Mouse (Mus musculus): Measurements from ENCODE around the gene St6galnac4. TPM values are rescaled to one million over a fixed set of nuclear protein-coding genes. Genes with fewer than 3 reads are reported as not detected.
A peak's percentile ranks its signal among the peaks of the same experiment; 100 is the strongest.

Gene St6galnac4
- total and polyA plus RNA-seq, 2 experiments from 2014 or later, result 31.3 to 35.5 TPM

DNA sequence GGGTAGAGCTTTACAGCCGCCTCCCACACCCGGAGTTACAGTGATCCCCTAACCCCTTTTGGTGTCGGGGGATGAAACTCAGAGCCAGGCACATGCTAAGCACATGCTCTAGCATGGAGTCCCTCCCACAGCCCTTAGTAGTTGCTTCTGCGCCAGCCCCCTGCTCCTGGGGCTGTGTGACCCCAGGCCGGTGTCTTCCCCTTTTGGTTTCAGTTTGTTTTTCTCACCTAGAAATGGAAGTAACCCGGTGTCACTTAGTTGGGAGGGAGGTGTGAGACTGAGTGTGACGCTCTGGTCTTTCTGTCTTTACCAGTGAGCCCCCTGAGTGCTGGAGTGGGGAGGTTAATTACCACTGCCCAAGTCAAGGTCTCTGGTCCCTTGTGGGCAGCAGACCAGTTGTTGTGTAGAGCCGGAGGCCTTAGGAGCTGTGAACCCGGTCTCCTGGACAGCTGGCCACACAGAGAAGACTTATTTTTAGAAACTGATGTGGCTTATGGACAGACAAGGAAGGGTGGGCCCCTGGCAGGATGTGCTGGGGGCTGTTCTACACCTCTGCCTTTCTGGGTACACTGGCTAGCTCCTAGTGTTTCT lies 931 bp downstream of the St6galnac4 start:
- H3K27me3 ChIP-seq (ENCODE audit: insufficient read depth, low read length), result no peaks in the 10 kb centered on the region
- H3K4me2 ChIP-seq (ENCODE audit: low read depth), result peak overlapping the region; percentile 65
- no peak for ATAC-seq
- DNase-seq, result no peak
- peaks cover 10% of the 10 kb centered on the region for H3K4me1 ChIP-seq (ENCODE audit: insufficient read depth)
- no peaks in the 10 kb centered on the region for H3K36me3 ChIP-seq (ENCODE audit: insufficient read depth)
- no peak overlapping the region for H3K27ac ChIP-seq (ENCODE audit: low read depth, low read length)
- H3K9ac ChIP-seq, result peak overlapping the region; percentile 72
- H3K4me3 ChIP-seq (ENCODE audit: low read depth, low read length), result peak overlapping the region; percentile 62
- H3K9me3 ChIP-seq (ENCODE audit: low read length), result no peaks in the 10 kb centered on the region
- no peak for TF ChIP-seq CTCF (IDR thresholded peaks at IDR 0.05; ENCODE audit: low read depth)
- WGBS, result 52% methylated on average over 9 of the region's 9 CpGs

DNA sequence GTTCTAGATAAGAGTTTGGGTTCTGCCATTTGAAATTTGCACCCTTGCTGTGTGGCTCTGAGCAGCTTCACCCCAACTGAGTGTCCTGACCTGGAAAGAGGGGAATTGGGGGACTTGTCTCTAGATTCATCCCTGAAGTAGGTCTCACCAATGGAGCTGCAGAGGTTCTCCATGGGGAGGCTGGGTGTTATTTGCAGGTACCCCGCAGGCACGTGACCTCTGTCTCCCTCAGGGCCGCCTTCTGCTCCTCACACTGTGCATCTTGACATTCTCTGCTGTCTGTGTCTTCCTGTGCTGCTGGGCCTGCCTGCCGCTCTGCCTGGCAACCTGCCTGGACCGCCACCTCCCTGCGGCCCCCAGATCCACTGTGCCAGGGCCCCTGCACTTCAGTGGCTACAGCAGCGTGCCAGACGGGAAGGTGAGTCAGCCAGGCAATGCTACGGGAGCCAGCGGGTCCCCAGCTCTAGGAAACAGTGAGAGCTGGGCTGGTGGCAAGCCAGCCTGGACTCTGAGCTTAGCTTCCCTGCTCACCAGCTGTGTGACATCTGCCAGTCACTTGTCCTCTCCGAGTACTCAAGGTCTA lies 2.4 kb downstream of the St6galnac4 start:
- TF ChIP-seq CTCF (IDR thresholded peaks at IDR 0.05; ENCODE audit: low read depth), result no peak
- Histone ChIP-seq H3K36me3 (ENCODE audit: insufficient read depth) (0 out of 2 replicates have a peak, but pooled peaks cover 6% of the 10 kb centered on the region), H3K4me3 (ENCODE audit: low read depth, low read length) (no peak overlapping the region), H3K27me3 (ENCODE audit: insufficient read depth, low read length) (no peaks in the 10 kb centered on the region), H3K27ac (ENCODE audit: low read depth, low read length) (no peak overlapping the region), H3K4me1 (ENCODE audit: insufficient read depth) (peaks cover 9% of the 10 kb centered on the region), H3K4me2 (ENCODE audit: low read depth) (no peak overlapping the region), H3K9ac (peak overlapping the region; percentile 6; the same call in 1 of the 2 replicates), H3K9me3 (ENCODE audit: low read length) (no peaks in the 10 kb centered on the region)
- ATAC-seq, result no peak
- DNase-seq, result no peak
- 61% methylated on average over 11 of the region's 11 CpGs for WGBS

DNA sequence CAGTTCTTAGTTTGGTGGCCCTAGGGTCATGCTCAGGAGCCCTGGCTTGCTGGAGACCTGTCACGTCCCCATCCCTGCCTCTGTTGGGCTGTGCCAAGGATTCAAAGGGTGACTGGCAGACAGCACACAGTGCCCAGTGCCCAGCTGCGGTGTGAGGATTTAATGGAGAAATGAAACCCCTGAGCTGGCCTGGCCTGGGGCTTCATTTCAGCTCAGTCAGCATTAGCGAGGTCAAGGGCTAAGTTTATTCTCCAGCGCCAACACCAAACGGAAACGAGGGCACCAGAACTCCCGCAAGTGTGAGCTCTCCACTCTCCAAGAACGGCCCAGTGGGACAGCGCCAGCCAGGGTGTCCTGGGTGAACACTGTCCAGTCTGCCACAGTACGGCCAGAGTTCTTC lies 3.3 kb downstream of the St6galnac4 start:
- no peak overlapping the region for H3K4me3 ChIP-seq (ENCODE audit: low read depth, low read length)
- 79% methylated on average over 10 of the region's 10 CpGs for whole genome bisulfite sequencing
- H3K9me3 ChIP-seq (ENCODE audit: low read length), result no peaks in the 10 kb centered on the region
- H3K4me2 ChIP-seq (ENCODE audit: low read depth), result no peak overlapping the region
- no peak for ATAC-seq
- DNase-seq, result no peak
- H3K27ac ChIP-seq (ENCODE audit: low read depth, low read length), result no peak overlapping the region
- H3K9ac ChIP-seq, result no peak overlapping the region
- no peak for TF ChIP-seq CTCF (IDR thresholded peaks at IDR 0.05; ENCODE audit: low read depth)
- peaks cover 11% of the 10 kb centered on the region; the same call in 1 of the 2 replicates for H3K36me3 ChIP-seq (ENCODE audit: insufficient read depth)
- peaks cover 9% of the 10 kb centered on the region for H3K4me1 ChIP-seq (ENCODE audit: insufficient read depth)
- no peaks in the 10 kb centered on the region for H3K27me3 ChIP-seq (ENCODE audit: insufficient read depth, low read length)

DNA sequence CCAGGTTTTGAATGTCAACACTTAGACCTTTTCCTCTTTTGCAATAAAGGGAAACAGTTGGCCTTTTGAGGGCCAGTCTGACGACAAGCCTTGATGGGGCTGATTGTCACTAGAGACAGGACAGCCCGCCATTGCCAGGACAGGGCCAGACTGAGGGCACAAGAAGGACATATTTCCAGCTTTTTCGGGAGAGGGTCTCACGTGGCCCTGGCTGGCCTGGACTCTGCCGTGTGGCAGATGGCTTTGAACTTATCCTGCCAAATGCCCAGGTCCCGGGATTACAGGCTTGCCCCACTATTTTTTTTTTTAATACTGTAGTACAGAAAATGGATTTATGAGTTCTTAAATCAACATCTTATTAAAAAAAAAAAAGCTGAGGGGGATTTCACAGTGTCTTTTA lies 4.4 kb downstream of the St6galnac4 start:
- WGBS, result 68% methylated on average over 6 of the region's 6 CpGs
- no peak for ATAC-seq
- H3K4me1 ChIP-seq (ENCODE audit: insufficient read depth), result peaks cover 9% of the 10 kb centered on the region
- no peak overlapping the region for H3K4me3 ChIP-seq (ENCODE audit: low read depth, low read length)
- no peaks in the 10 kb centered on the region for H3K27me3 ChIP-seq (ENCODE audit: insufficient read depth, low read length)
- no peak overlapping the region for H3K9ac ChIP-seq
- no peak overlapping the region for H3K27ac ChIP-seq (ENCODE audit: low read depth, low read length)
- DNase-seq, result no peak
- H3K4me2 ChIP-seq (ENCODE audit: low read depth), result no peak overlapping the region
- no peaks in the 10 kb centered on the region for H3K9me3 ChIP-seq (ENCODE audit: low read length)
- H3K36me3 ChIP-seq (ENCODE audit: insufficient read depth), result peaks cover 15% of the 10 kb centered on the region; the same call in 1 of the 2 replicates
- no peak for TF ChIP-seq CTCF (IDR thresholded peaks at IDR 0.05; ENCODE audit: low read depth)

DNA sequence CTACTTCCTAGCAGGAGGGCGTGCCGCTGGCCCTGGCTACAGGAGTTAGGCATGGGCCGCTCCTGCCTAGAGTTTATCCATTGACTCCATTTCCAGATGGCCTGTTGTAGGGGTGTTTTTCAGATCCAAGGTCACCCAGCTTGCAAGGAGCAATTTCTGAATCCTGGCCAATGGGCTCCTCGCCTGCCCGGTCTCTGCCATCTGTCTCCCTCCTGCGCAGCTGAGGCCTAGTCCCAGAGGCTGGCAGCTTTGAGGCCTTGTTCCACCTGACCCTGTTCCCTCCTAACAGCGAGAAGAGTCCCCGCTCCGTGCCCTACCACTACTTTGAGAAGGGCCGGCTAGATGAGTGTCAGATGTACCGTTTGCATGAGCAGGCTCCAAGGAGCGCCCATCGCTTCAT lies 9.8 kb downstream of the St6galnac4 start:
- no peak overlapping the region for H3K27ac ChIP-seq (ENCODE audit: low read depth, low read length)
- no peaks in the 10 kb centered on the region for H3K27me3 ChIP-seq (ENCODE audit: insufficient read depth, low read length)
- H3K9ac ChIP-seq, result no peak overlapping the region
- ATAC-seq, result no peak
- 67% methylated on average over 13 of the region's 13 CpGs for WGBS
- TF ChIP-seq CTCF (IDR thresholded peaks at IDR 0.05; ENCODE audit: low read depth), result no peak
- H3K36me3 ChIP-seq (ENCODE audit: insufficient read depth), result peaks cover 20% of the 10 kb centered on the region
- H3K9me3 ChIP-seq (ENCODE audit: low read length), result no peaks in the 10 kb centered on the region
- DNase-seq, result no peak
- H3K4me2 ChIP-seq (ENCODE audit: low read depth), result no peak overlapping the region
- no peak overlapping the region for H3K4me3 ChIP-seq (ENCODE audit: low read depth, low read length)
- no peaks in the 10 kb centered on the region for H3K4me1 ChIP-seq (ENCODE audit: insufficient read depth)

DNA sequence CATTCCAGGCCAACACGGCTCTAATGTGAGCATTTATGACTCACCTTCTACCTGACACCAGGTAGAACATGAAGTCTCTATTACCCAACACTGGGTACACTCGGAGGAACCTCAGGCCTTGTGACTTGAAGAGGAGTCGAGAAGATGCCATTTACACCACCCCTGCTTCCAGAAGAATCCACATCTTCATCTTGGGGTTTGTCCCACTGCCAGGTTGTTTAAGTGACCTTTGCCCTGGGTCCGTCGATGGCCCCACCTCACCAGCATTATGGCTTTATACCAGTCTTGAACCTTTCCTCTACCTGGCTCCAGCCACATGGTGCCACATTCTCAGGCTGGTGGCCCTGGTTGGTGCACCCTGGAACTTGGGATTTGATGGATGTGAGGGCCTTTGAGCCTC lies 10.4 kb downstream of the St6galnac4 start:
- 94% methylated on average over 5 of the region's 5 CpGs for WGBS
- no peak overlapping the region for H3K4me3 ChIP-seq (ENCODE audit: low read depth, low read length)
- no peak overlapping the region for H3K4me2 ChIP-seq (ENCODE audit: low read depth)
- no peak overlapping the region for H3K27ac ChIP-seq (ENCODE audit: low read depth, low read length)
- H3K4me1 ChIP-seq (ENCODE audit: insufficient read depth), result no peaks in the 10 kb centered on the region
- ATAC-seq (no peak), DNase-seq (no peak)
- peaks cover 20% of the 10 kb centered on the region for H3K36me3 ChIP-seq (ENCODE audit: insufficient read depth)
- no peak overlapping the region for H3K9ac ChIP-seq
- TF ChIP-seq CTCF (IDR thresholded peaks at IDR 0.05; ENCODE audit: low read depth), result no peak
- H3K9me3 ChIP-seq (ENCODE audit: low read length), result no peaks in the 10 kb centered on the region
- H3K27me3 ChIP-seq (ENCODE audit: insufficient read depth, low read length), result no peaks in the 10 kb centered on the region

DNA sequence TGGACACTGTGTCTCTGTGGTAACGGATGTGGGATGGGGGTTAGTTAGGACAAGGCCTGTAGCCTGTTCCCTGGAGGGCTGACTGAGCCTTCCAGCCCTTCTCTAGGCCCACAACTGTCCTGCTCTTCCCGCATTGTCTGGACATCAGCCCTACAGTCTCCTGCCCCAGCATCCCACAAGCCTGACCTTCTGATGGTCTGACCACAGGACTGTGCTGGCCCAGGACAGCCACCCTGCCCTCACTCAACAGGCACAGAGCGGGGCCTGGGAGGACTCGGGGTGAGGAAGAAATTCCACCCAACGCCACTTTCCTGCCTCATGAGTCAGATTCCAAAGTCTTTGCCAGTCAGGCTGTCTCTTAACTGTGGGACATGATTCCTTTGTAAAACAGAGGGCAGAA lies 10.8 kb downstream of the St6galnac4 start:
- peaks cover 20% of the 10 kb centered on the region for H3K36me3 ChIP-seq (ENCODE audit: insufficient read depth)
- no peak overlapping the region for H3K4me2 ChIP-seq (ENCODE audit: low read depth)
- H3K27ac ChIP-seq (ENCODE audit: low read depth, low read length), result no peak overlapping the region
- no peak overlapping the region for H3K9ac ChIP-seq
- WGBS, result 91% methylated on average over 5 of the region's 5 CpGs
- no peak for ATAC-seq
- H3K4me1 ChIP-seq (ENCODE audit: insufficient read depth), result peaks cover 4% of the 10 kb centered on the region; the same call in 1 of the 2 replicates
- H3K27me3 ChIP-seq (ENCODE audit: insufficient read depth, low read length), result no peaks in the 10 kb centered on the region
- DNase-seq, result no peak
- H3K4me3 ChIP-seq (ENCODE audit: low read depth, low read length), result no peak overlapping the region
- H3K9me3 ChIP-seq (ENCODE audit: low read length), result no peaks in the 10 kb centered on the region
- TF ChIP-seq CTCF (IDR thresholded peaks at IDR 0.05; ENCODE audit: low read depth), result no peak
